Mouse (Mus musculus) brain, embryonic 14.5 days (tissue): ENCODE results near the gene Ano10.

Experiments
- CTCF ChIP-seq: fragments of 200-500 bp; IDR thresholded peaks from 2 replicates; pipeline ENCODE4 v1.5.1; 2012; ENCODE audit warnings: inconsistent platforms, mild to moderate bottlenecking, moderate library complexity, borderline replicate concordance; ENCODE audit not compliant: insufficient read depth, insufficient read length; ENCODE audit errors: extremely low read depth
- POLR2A ChIP-seq: fragments of 200-500 bp; IDR thresholded peaks from 2 replicates; pipeline ENCODE4 v1.6.1; 2012; ENCODE audit warnings: mild to moderate bottlenecking, inconsistent platforms, borderline replicate concordance; ENCODE audit not compliant: poor library complexity, insufficient read depth, insufficient read length, severe bottlenecking; ENCODE audit errors: extremely low read depth

DNA sequence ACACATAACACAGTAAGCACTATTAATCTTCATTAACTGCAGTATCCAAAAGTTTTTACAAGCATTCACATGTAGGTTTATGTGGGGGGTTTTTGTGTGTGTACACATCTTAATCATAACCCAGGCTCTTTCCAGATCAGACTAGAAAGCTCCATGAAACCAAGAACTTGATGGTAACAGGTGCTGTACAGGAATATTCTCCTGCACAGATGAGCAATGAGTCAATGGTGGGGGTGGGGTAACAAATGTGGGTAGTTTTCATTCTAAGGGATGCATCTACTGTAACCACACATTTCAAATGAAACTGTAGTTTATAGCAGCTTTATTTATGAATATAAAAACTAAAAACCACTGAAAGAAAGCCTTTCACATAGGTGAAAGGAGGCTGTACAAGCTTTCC is 79.1 kb downstream of the Ano10 start:
- TF ChIP-seq CTCF (no peak), POLR2A (no peak)
